Mouse (Mus musculus) R1 (cell line): ENCODE results near the gene Abca12.

Experiments
- DNase-seq: peaks from one replicate; pipeline ENCODE4 v3.0.0-alpha.2; 2018; ENCODE audit warnings: low read depth, low spot score

The Abca12 gene

DNA sequence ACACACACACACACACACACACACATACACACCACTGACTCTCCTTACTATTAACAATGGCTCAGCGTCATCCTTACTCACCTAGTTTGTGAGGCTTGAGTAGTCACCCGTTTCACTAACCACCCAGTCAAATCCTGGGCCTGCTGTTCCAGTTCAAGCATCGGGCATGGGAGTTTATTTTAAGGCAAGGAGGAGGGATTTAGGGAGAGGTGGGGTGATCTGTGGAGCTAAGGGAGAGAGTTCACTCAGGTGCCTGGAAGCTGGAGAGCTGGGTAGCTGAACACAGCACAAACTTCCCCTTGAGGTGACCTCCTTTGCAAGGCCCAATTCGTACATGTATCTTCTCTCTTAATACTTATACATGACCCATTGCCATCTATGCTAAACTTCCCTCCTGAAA lies 219.4 kb downstream of the Abca12 start:
- DNase-seq: no peak

DNA sequence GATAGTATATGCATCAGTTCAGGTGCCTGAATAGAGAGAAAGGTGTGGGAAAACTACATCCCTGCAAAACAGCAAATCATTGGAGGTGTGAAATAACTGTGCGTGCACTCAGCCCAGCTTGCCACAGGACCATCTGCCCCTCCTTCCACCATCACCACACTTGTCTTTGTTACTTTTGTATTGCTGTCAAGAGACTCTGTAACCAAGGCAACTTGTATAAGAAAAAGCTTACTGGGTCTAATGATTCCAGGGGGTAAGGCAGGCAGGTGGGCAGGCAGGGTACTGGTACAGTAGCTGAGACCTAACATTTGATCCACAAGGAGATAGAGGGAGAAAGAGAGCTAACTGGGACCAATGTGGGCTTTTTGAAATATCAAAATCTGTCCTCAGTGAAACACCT lies 220.8 kb downstream of the Abca12 start:
- DNase-seq: no peak
